Mouse (Mus musculus) myocyte (in vitro differentiated cells): ENCODE results near the gene Olfr24. TPM values are rescaled to one million over a fixed set of nuclear protein-coding genes. Genes with fewer than 3 reads are reported as not detected.

Experiments used
- H3K27me3 ChIP-seq: one replicate; pipeline ENCODE4 v1.6.1; 2011; ENCODE audit not compliant: control insufficient read depth, insufficient read depth, insufficient read length
- H3K36me3 ChIP-seq: one replicate; pipeline ENCODE4 v1.6.1; 2011; ENCODE audit not compliant: control insufficient read depth, insufficient read depth
- H3K4me2 ChIP-seq: one replicate; pipeline ENCODE4 v1.6.1; 2011; ENCODE audit warnings: low read depth, control low read depth
- H3K4me3 ChIP-seq: one replicate; pipeline ENCODE4 v1.5.1; 2011; ENCODE audit warnings: mild to moderate bottlenecking, control low read depth, moderate library complexity
- H3K79me2 ChIP-seq: one replicate; pipeline ENCODE4 v1.6.1; 2011; ENCODE audit not compliant: control insufficient read depth, insufficient read depth
- H3ac ChIP-seq: one replicate; pipeline ENCODE4 v1.6.1; 2011; ENCODE audit not compliant: control insufficient read depth, insufficient read length
- CEBPB ChIP-seq: IDR thresholded peaks from 2 replicates; pipeline ENCODE4 v1.6.1; 2011; ENCODE audit warnings: mild to moderate bottlenecking, moderate library complexity; ENCODE audit not compliant: poor library complexity, insufficient read depth, severe bottlenecking
- E2F4 ChIP-seq: IDR thresholded peaks from one replicate; pipeline ENCODE4 v1.6.1; 2011; ENCODE audit warnings: mild to moderate bottlenecking, control low read depth, moderate library complexity; ENCODE audit not compliant: insufficient read depth
- MAX ChIP-seq: IDR thresholded peaks from one replicate; pipeline ENCODE4 v1.6.1; 2011; ENCODE audit warnings: low read depth, mild to moderate bottlenecking, control low read depth
- MYOD1 ChIP-seq, 3 experiments: IDR thresholded peaks; one replicate each; pipeline ENCODE4 v1.6.1; 2011; ENCODE audit warnings: control low read depth in 2 of 3, low read depth in 2 of 3, mild to moderate bottlenecking in 2 of 3, moderate library complexity in 1 of 3; ENCODE audit not compliant: insufficient read length in 2 of 3, control insufficient read depth in 1 of 3
- MYOG ChIP-seq, 3 experiments: IDR thresholded peaks; one replicate each; pipeline ENCODE4 v1.6.1; 2011; ENCODE audit warnings: control low read depth in 2 of 3, low read depth in 2 of 3, mild to moderate bottlenecking in 2 of 3; ENCODE audit not compliant: insufficient read length in 2 of 3, control insufficient read depth in 1 of 3, insufficient read depth in 1 of 3
- POLR2A ChIP-seq: IDR thresholded peaks from one replicate; pipeline ENCODE4 v1.6.1; 2011; ENCODE audit warnings: low read depth, mild to moderate bottlenecking, control low read depth, moderate library complexity; ENCODE audit not compliant: insufficient read length
- POLR2AphosphoS2 ChIP-seq: IDR thresholded peaks from one replicate; pipeline ENCODE4 v1.6.1; 2011; ENCODE audit warnings: low read depth, control low read depth; ENCODE audit not compliant: insufficient read length
- REST ChIP-seq: IDR thresholded peaks from one replicate; pipeline ENCODE4 v1.6.1; 2011; ENCODE audit warnings: mild to moderate bottlenecking, control low read depth, moderate library complexity; ENCODE audit not compliant: insufficient read depth, insufficient read length
- SRF ChIP-seq: IDR thresholded peaks from one replicate; pipeline ENCODE4 v1.6.1; 2011; ENCODE audit warnings: low read depth; ENCODE audit not compliant: control insufficient read depth, insufficient read length
- TCF12 ChIP-seq: IDR thresholded peaks from one replicate; pipeline ENCODE4 v1.6.1; 2011; ENCODE audit warnings: mild to moderate bottlenecking, control low read depth; ENCODE audit not compliant: poor library complexity, insufficient read depth, severe bottlenecking
- TCF3 ChIP-seq: IDR thresholded peaks from one replicate; pipeline ENCODE4 v1.6.1; 2011; ENCODE audit warnings: low read depth, control low read depth; ENCODE audit not compliant: insufficient read length
- USF1 ChIP-seq: IDR thresholded peaks from one replicate; pipeline ENCODE4 v1.6.1; 2011; ENCODE audit warnings: low read depth, mild to moderate bottlenecking, control low read depth, moderate library complexity
- polyA plus RNA-seq: library from polyadenylated mRNA; unstranded; fragments of >200 nt; fragmentation: generic; extraction: Trizol; gene quantifications from one replicate; pipeline ENCODE4 v1.2.1, GENCODE M21; 2012; ENCODE audit warnings: missing spikeins

Gene Olfr24
- polyA plus RNA-seq, 1 experiment, result not detected

GRCm38 (mm10) chr9:18721011-18721410 is 42.8 kb downstream of the Olfr24 start:
- H3K27me3 ChIP-seq, result no peaks in the 10 kb centered on the region
- no peak overlapping the region for H3K4me2 ChIP-seq
- H3K79me2 ChIP-seq, result no peaks in the 10 kb centered on the region
- H3K36me3 ChIP-seq, result no peaks in the 10 kb centered on the region
- TF ChIP-seq MAX (no peak), MYOD1 (IDR thresholded peaks at IDR 0.05; ENCODE audit: control insufficient read depth in 1 of 3, insufficient read length in 2 of 3, low read depth in 2 of 3) (no peak), POLR2A (no peak), CEBPB (no peak), REST (no peak), SRF (no peak), POLR2AphosphoS2 (no peak), USF1 (no peak), TCF12 (no peak), E2F4 (no peak), MYOG (IDR thresholded peaks at IDR 0.05; ENCODE audit: control insufficient read depth in 1 of 3, insufficient read depth in 1 of 3, insufficient read length in 2 of 3, low read depth in 2 of 3) (no peak), TCF3 (no peak)
- no peak overlapping the region for H3ac ChIP-seq
- no peak overlapping the region for H3K4me3 ChIP-seq

- Histone ChIP-seq H3K36me3 (no peaks in the 10 kb centered on the region), H3K4me2 (no peak overlapping the region), H3K79me2 (no peaks in the 10 kb centered on the region), H3K4me3 (no peak overlapping the region), H3K27me3 (no peaks in the 10 kb centered on the region), H3ac (no peak overlapping the region)
- TF ChIP-seq USF1 (no peak), MYOG (IDR thresholded peaks at IDR 0.05; ENCODE audit: control insufficient read depth in 1 of 3, insufficient read depth in 1 of 3, insufficient read length in 2 of 3, low read depth in 2 of 3) (no peak), REST (no peak), POLR2AphosphoS2 (no peak), CEBPB (no peak), E2F4 (no peak)
These were observed 58.2 kb downstream of the Olfr24 start for GRCm38 (mm10) chr9:18705628-18706027.

Other genes with a start within 250 kb of the Olfr24 start
- not detected for gene Muc16, start 89.5 kb downstream of the Olfr24 start, polyA plus RNA-seq
- not detected for gene Olfr828, start 55.5 kb upstream of the Olfr24 start, polyA plus RNA-seq
- gene Olfr829, start 90.9 kb upstream of the Olfr24 start, polyA plus RNA-seq, result not detected
- gene Olfr830, start 110.7 kb upstream of the Olfr24 start, polyA plus RNA-seq, result not detected
- gene Olfr832, start 173.1 kb upstream of the Olfr24 start, polyA plus RNA-seq, result not detected
- not detected for gene Olfr834, start 224.0 kb upstream of the Olfr24 start, polyA plus RNA-seq